Mouse (Mus musculus): ENCODE results near the gene Trak2. TPM values are rescaled to one million over a fixed set of nuclear protein-coding genes. Genes with fewer than 3 reads are reported as not detected.

Trak2 gene
- 8.3 TPM for polyA plus RNA-seq (2015; fragmentation: Illumina TruSeq; extraction: RNeasy Lipid Tissue Mini Kit (QIAGEN cat#74804); ENCODE audit: insufficient read depth, low read depth, low replicate concordance)

DNA sequence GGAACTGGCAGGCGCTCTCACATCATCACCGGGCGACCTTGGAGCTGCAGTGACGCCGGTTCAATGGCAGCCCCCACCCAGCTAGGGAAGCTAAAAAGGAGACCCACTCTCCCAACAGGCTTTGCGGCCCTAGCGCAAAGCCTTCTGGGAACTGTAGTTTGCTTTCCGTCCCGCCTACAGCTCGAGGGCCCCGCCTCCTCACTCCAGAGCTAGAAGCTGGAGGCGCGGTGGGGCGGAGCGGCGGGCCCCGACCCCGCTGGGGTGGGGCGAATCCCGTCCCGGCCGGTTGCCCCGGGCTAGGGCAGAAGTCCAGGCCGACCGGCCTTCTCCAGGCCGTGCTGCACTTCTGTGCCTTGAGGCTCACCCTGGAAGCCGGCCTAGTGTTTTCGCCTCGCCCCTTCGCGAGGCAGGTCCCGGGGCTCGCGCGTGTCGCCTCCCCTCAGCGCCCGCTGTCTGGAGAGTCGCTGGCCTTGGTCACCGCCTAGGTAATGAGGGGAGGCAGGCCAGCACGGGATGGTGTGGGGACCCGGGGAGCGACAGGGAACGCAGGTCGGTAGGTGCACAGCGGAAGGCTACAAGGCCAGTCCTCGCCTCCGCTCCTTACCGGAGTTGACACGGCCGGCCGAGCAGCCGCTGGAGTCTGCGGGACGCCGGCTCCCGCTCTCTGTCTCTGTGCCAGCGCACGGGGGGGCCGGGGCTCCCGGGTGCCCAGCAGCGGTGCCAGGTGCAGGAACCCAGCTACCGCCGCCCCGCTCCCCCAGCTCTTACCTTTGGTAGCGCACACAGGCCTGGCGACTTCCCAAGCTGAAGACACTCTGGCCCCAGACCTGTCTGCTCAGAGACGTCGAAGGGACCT is at the start of gene Trak2, which contains the start of gene Stradb:
Trak2 (minus strand) TSS at position 65 of the 856 bp plus-strand sequence.
Stradb (plus strand) TSS at position 157 of the 856 bp plus-strand sequence.

Other genes with a start within 250 kb of the Trak2 start
- 7.3 TPM for gene Casp8, start 178.1 kb downstream of the Trak2 start, polyA plus RNA-seq (2015; fragmentation: Illumina TruSeq; extraction: RNeasy Lipid Tissue Mini Kit (QIAGEN cat#74804); ENCODE audit: insufficient read depth, low read depth, low replicate concordance)
- gene Stradb, start 92 bp upstream of the Trak2 start, polyA plus RNA-seq (2015; fragmentation: Illumina TruSeq; extraction: RNeasy Lipid Tissue Mini Kit (QIAGEN cat#74804); ENCODE audit: insufficient read depth, low read depth, low replicate concordance), result 4.6 TPM
- gene C2cd6, start 121.5 kb upstream of the Trak2 start, polyA plus RNA-seq (2015; fragmentation: Illumina TruSeq; extraction: RNeasy Lipid Tissue Mini Kit (QIAGEN cat#74804); ENCODE audit: insufficient read depth, low read depth, low replicate concordance), result not detected
- 3.0 TPM for gene Tmem237, start 147.0 kb upstream of the Trak2 start, polyA plus RNA-seq (2015; fragmentation: Illumina TruSeq; extraction: RNeasy Lipid Tissue Mini Kit (QIAGEN cat#74804); ENCODE audit: insufficient read depth, low read depth, low replicate concordance)
- gene Mpp4, start 190.0 kb upstream of the Trak2 start, polyA plus RNA-seq (2015; fragmentation: Illumina TruSeq; extraction: RNeasy Lipid Tissue Mini Kit (QIAGEN cat#74804); ENCODE audit: insufficient read depth, low read depth, low replicate concordance), result not detected

Measured in pancreas, adult 10 weeks (tissue).